Mouse (Mus musculus) liver, postnatal 0 days (tissue): Measurements from ENCODE around the gene Ddx49.

Experiments used
- CTCF ChIP-seq: sonication (generic); IDR thresholded peaks from 2 replicates; pipeline ENCODE4 v1.5.1; 2016; ENCODE audit warnings: antibody characterized with exemption, low read depth
- EP300 ChIP-seq: IDR thresholded peaks from 2 replicates; pipeline ENCODE4 v1.6.1; 2016; ENCODE audit warnings: antibody characterized with exemption, low read depth, mild to moderate bottlenecking

GRCm38 (mm10) chr8:70343076-70343475 is 40.8 kb upstream of the Ddx49 start:
- TF ChIP-seq CTCF (no peak), EP300 (no peak)
